In genomic region chrX:71601052-71601611, GRCm38 (mm10) we compare ENCODE assay signal across 8 mouse cellular contexts. TPM values are rescaled to one million over a fixed set of nuclear protein-coding genes. Genes with fewer than 3 reads are reported as not detected.
DNase-seq lines count a peak whose midpoint lies in the region; ATAC-seq lines count a peak whose summit lies in the region.

No protein-coding gene starts in this region.

- ATAC-seq in hindbrain, embryonic 16.5 days = peak; percentile 92

- intact Hi-C loops in left cerebral cortex, postnatal 14 days (cut with DNase I) = loop anchor here (2.0 kb wide), 1 partner anchor 174 kb away; no protein-coding TSS in a partner anchor

- H3K4me3 ChIP-seq in hindbrain, embryonic 16.5 days (ENCODE audit: low read length) = peak overlapping the region; percentile 33
- H3K4me3 ChIP-seq in megakaryocyte, embryonic 14.5 days (replicated peaks) = peak overlapping the region; percentile 86

- 17% methylated on average over 22 of the region's 25 CpGs for WGBS in hindbrain, embryonic 16.5 days

- no peaks in the 10 kb centered on the region for H3K36me3 ChIP-seq in hindbrain, embryonic 16.5 days (ENCODE audit: control insufficient read depth, insufficient read depth, low read length)
- no peaks in the 10 kb centered on the region for H3K36me3 ChIP-seq in megakaryocyte, embryonic 14.5 days (replicated peaks; ENCODE audit: low read length)

- H3K9me3 ChIP-seq in hindbrain, embryonic 16.5 days (ENCODE audit: control insufficient read depth, low read length) = no peaks in the 10 kb centered on the region
- H3K9me3 ChIP-seq in megakaryocyte, embryonic 14.5 days = no peaks in the 10 kb centered on the region

- H3K4me2 ChIP-seq in hindbrain, embryonic 16.5 days (ENCODE audit: low read length) = peak overlapping the region; percentile 53

- DNase-seq in layer of hippocampus, adult 11-12 months (ENCODE audit: low spot score) = peak; percentile 34
- no peak for DNase-seq in layer of hippocampus, adult 9-10 months (ENCODE audit: low spot score)
- peak; percentile 18 for DNase-seq in cerebellum, adult 9-11 months
- peak; percentile 35 for DNase-seq in forelimb bud, embryonic 11.5 days (ENCODE audit: low read depth, low spot score)
- DNase-seq in left cerebral cortex, postnatal 14 days (ENCODE audit: low spot score in 2 of 2) = peak; percentile 9 to 53
- DNase-seq in right cerebral cortex, postnatal 4 days = peak; percentile 64

- H3K9ac ChIP-seq in hindbrain, embryonic 16.5 days (ENCODE audit: low read depth, low read length) = peak overlapping the region; percentile 41

- H3K27me3 ChIP-seq in hindbrain, embryonic 16.5 days (replicated peaks; ENCODE audit: control insufficient read depth, insufficient read depth, low read length) = 0 out of 2 replicates have a peak, but pooled peaks cover 2% of the 10 kb centered on the region
- peaks cover 37% of the 10 kb centered on the region for H3K27me3 ChIP-seq in megakaryocyte, embryonic 14.5 days (replicated peaks)

- H3K27ac ChIP-seq in hindbrain, embryonic 16.5 days (ENCODE audit: low read depth, low read length) = no peak overlapping the region

- H3K4me1 ChIP-seq in hindbrain, embryonic 16.5 days (ENCODE audit: control insufficient read depth, insufficient read depth, low read depth, low read length) = peaks cover 2% of the 10 kb centered on the region; the same call in 1 of the 2 replicates
- H3K4me1 ChIP-seq in megakaryocyte, embryonic 14.5 days = peaks cover 11% of the 10 kb centered on the region

RNA-seq across cellular contexts. Expression of gene Hmgb3, which starts 45.4 kb away (rescaled TPM):
- polyA plus RNA-seq in hindbrain, embryonic 16.5 days (2015; fragmentation: Nextera tagmentation; extraction: Ambion mirVana) = 433 and 437 TPM in 2 replicates
- 10 to 100 TPM; 53.1 to 59.4 TPM for total RNA-seq in left cerebral cortex, postnatal 14 days (2021)
- polyA plus RNA-seq in megakaryocyte, embryonic 14.5 days (2012; ENCODE audit: insufficient read depth, low replicate concordance) = 51.6 and 56.8 TPM in 2 replicates
